Mouse (Mus musculus) bone marrow, adult 2 months (tissue): Measurements from ENCODE around the gene Samd13. TPM values are rescaled to one million over a fixed set of nuclear protein-coding genes. Genes with fewer than 3 reads are reported as not detected.

Source experiments
- H3K27ac ChIP-seq: fragments of 200-500 bp; 2 replicates; pipeline ENCODE4 v1.5.1; 2012; ENCODE audit warnings: low read depth, mild to moderate bottlenecking, control low read depth, inconsistent platforms, low read length; ENCODE audit not compliant: control insufficient read depth, poor library complexity, insufficient read depth
- H3K4me1 ChIP-seq: fragments of 200-500 bp; 2 replicates; pipeline ENCODE4 v1.6.1; 2011; ENCODE audit warnings: low read length; ENCODE audit not compliant: control insufficient read depth, insufficient read depth
- H3K4me3 ChIP-seq: fragments of 200-500 bp; replicated peaks from 2 replicates; pipeline ENCODE3; 2011; ENCODE audit warnings: mild to moderate bottlenecking, low read depth, low read length, control low read depth; ENCODE audit not compliant: control insufficient read depth
- CTCF ChIP-seq: fragments of 200-500 bp; IDR thresholded peaks from 2 replicates; pipeline ENCODE4 v1.5.1; 2011; ENCODE audit warnings: low read length, control low read depth; ENCODE audit not compliant: control insufficient read depth, insufficient read depth
- POLR2A ChIP-seq: fragments of 200-500 bp; IDR thresholded peaks from 2 replicates; pipeline ENCODE4 v1.6.1; 2011; ENCODE audit warnings: low read depth, mild to moderate bottlenecking, control low read depth, low read length, borderline replicate concordance; ENCODE audit not compliant: control insufficient read depth
- WGBS: fragments of 180-500 bp; shearing (Covaris S2); methylation state at CpG from one replicate; pipeline ENCODE4 v1.1.7; 2018; 5-methylcytosine and 5-hydroxymethylcytosine counted together
- polyA plus RNA-seq: library from polyadenylated mRNA; stranded (reverse); fragments of >200 nt; gene quantifications from 2 replicates; pipeline ENCODE4 v1.2.4, GENCODE M21; 2011; ENCODE audit warnings: low replicate concordance; ENCODE audit not compliant: missing spikeins, insufficient read depth, insufficient read length

The Samd13 gene
- polyA plus RNA-seq, 1 experiment = not detected

GRCm38 (mm10) chr3:146681696-146682095 is 3.7 kb downstream of the Samd13 start:
- WGBS = 11% methylated on average over 8 of the region's 8 CpGs
- TF ChIP-seq CTCF = no peak
- TF ChIP-seq POLR2A = no peak
- H3K4me1 ChIP-seq = peaks cover 2% of the 10 kb centered on the region
- no peak overlapping the region for H3K4me3 ChIP-seq
- H3K27ac ChIP-seq = no peak overlapping the region

DNA sequence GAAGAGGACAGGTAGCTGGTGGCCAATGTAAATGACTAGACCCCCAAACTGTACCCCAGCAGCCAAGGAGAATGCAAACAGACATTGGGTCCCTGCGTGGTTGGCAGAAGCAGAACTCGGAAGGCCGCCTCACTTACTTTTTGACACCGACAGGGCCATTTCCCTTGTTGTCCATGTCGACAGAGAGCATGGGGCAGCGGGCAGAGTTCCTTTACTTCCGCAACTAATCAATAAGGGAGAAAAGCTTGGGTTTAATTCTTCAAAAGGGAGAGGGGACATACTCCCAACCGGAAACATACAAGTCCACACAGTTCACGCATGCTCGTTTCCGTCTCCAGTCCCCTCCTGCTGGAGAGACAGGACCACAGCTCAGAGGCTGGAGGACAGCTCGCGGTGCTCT is 4.8 kb downstream of the Samd13 start:
- Histone ChIP-seq H3K27ac (no peak overlapping the region), H3K4me3 (no peak overlapping the region), H3K4me1 (peaks cover 2% of the 10 kb centered on the region)
- TF ChIP-seq CTCF (no peak), POLR2A (no peak)
- 90% methylated on average over 13 of the region's 13 CpGs for WGBS

- Histone ChIP-seq H3K4me1 (peaks cover 2% of the 10 kb centered on the region), H3K4me3 (no peak overlapping the region), H3K27ac (no peak overlapping the region)
- TF ChIP-seq POLR2A (no peak), CTCF (no peak)
- 92% methylated on average over 16 of the region's 16 CpGs for WGBS
Observed at GRCm38 (mm10) chr3:146679646-146680045, 5.7 kb downstream of the Samd13 start.

GRCm38 (mm10) chr3:146676193-146676592 is 9.2 kb downstream of the Samd13 start:
- Histone ChIP-seq H3K27ac (no peak overlapping the region), H3K4me1 (no peaks in the 10 kb centered on the region), H3K4me3 (no peak overlapping the region)
- WGBS = 89% methylated on average over 4 of the region's 4 CpGs
- no peak for TF ChIP-seq CTCF
- TF ChIP-seq POLR2A = no peak

DNA sequence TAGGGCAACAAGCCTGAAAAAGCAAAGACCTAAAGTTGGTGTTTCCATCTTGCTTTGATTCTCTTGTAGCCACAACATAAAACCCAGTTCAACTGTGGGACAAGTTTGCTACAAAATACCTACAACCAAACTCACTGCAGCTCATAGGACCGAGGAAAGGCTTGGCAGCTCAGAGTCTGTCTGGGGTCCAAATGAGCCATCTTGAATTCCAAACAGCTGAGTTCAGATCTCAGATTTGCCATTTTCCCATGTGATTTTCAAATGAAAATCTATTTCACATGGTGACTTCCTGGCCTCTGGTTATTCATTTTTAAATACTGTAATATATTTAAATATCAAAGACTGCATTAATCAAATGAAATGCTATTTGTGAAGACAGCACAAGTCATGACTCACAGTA is 10.3 kb downstream of the Samd13 start:
- WGBS = 79% methylated on average over 1 of the region's 1 CpGs
- H3K27ac ChIP-seq = no peak overlapping the region
- TF ChIP-seq POLR2A = no peak
- no peak for TF ChIP-seq CTCF
- no peaks in the 10 kb centered on the region for H3K4me1 ChIP-seq
- no peak overlapping the region for H3K4me3 ChIP-seq

GRCm38 (mm10) chr3:146671121-146671520 is 14.3 kb downstream of the Samd13 start:
- no peak for TF ChIP-seq CTCF
- no peak for TF ChIP-seq POLR2A

GRCm38 (mm10) chr3:146661907-146662306 is 23.5 kb downstream of the Samd13 start:
- Histone ChIP-seq H3K4me3 (no peak overlapping the region), H3K4me1 (no peaks in the 10 kb centered on the region), H3K27ac (no peak overlapping the region)
- 62% methylated on average over 7 of the region's 7 CpGs for WGBS
- TF ChIP-seq CTCF (no peak), POLR2A (no peak)

More at GRCm38 (mm10) chr3:146671121-146671520, 14.3 kb downstream of the Samd13 start:
- Histone ChIP-seq H3K4me1 (no peaks in the 10 kb centered on the region), H3K27ac (no peak overlapping the region), H3K4me3 (no peak overlapping the region)
- WGBS = 53% methylated on average over 2 of the region's 2 CpGs

DNA sequence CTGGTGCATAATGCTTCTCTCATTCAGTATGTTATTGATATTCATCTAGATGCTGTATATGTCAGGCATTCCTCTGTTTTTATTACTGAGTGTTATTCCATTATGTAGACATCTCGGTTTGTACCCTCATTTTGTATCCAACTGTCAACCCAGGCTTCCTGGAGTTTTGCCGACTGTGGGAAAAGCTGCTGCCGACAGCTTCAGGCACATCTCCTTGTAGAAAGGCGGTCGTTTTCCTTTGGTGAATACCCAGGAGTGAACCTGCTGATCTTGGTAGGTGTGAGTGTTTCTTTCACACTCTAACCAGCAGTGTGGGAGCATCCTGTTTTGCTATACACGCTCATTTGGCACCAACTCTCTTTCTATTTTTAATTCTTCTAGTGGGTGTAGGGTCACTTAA is 24.4 kb downstream of the Samd13 start:
- TF ChIP-seq CTCF = no peak
- no peak for TF ChIP-seq POLR2A
- H3K4me3 ChIP-seq = no peak overlapping the region

GRCm38 (mm10) chr3:146659321-146659720 is 26.1 kb downstream of the Samd13 start:
- H3K27ac ChIP-seq = no peak overlapping the region
- TF ChIP-seq CTCF (no peak), POLR2A (no peak)
- no peak overlapping the region for H3K4me3 ChIP-seq
- peaks cover 2% of the 10 kb centered on the region for H3K4me1 ChIP-seq
- WGBS = 88% methylated on average over 5 of the region's 5 CpGs

More for the DNA sequence above, 24.4 kb downstream of the Samd13 start:
- H3K27ac ChIP-seq = no peak overlapping the region
- no peaks in the 10 kb centered on the region for H3K4me1 ChIP-seq
- WGBS = 66% methylated on average over 6 of the region's 6 CpGs
